Mouse (Mus musculus) forebrain, embryonic 11.5 days (tissue): ENCODE data around the gene Abcb9. TPM values are rescaled to one million over a fixed set of nuclear protein-coding genes. Genes with fewer than 3 reads are reported as not detected.

Experiments
- ATAC-seq: fragments of 200-750 bp; cut with Nextera tagmentation; replicated peaks from 2 replicates; pipeline ENCODE4 v1.8.0; 2017; ENCODE audit warnings: moderate TSS enrichment; ENCODE audit not compliant: low FRiP score
- DNase-seq: peaks from one replicate; pipeline ENCODE4 v3.0.0-alpha.2; 2017; ENCODE audit warnings: low spot score
- H3K27ac ChIP-seq: fragments of 300-500 bp; sonication (generic); 2 replicates; pipeline ENCODE4 v1.5.1; 2014; ENCODE audit warnings: low read depth, low read length
- H3K27me3 ChIP-seq: fragments of 300-500 bp; sonication (generic); 2 replicates; pipeline ENCODE4 v1.6.1; 2014; ENCODE audit warnings: mild to moderate bottlenecking, low read length, mixed read lengths; ENCODE audit not compliant: control insufficient read depth, insufficient read depth
- H3K36me3 ChIP-seq: fragments of 300-500 bp; sonication (generic); 2 replicates; pipeline ENCODE4 v1.6.1; 2014; ENCODE audit warnings: mild to moderate bottlenecking, low read length, moderate library complexity, mixed read lengths; ENCODE audit not compliant: control insufficient read depth, insufficient read depth
- H3K4me1 ChIP-seq: fragments of 300-500 bp; sonication (generic); replicated peaks from 2 replicates; pipeline ENCODE4 v1.6.1; 2014; ENCODE audit warnings: low read length, mixed read lengths; ENCODE audit not compliant: control insufficient read depth, insufficient read depth
- H3K4me2 ChIP-seq: fragments of 300-500 bp; sonication (generic); 2 replicates; pipeline ENCODE4 v1.6.1; 2014; ENCODE audit warnings: low read depth, mild to moderate bottlenecking, low read length, moderate library complexity, mixed read lengths; ENCODE audit not compliant: severe bottlenecking
- H3K4me3 ChIP-seq: fragments of 300-500 bp; sonication (generic); 2 replicates; pipeline ENCODE4 v1.5.1; 2014; ENCODE audit warnings: low read depth, low read length
- H3K9ac ChIP-seq: fragments of 300-500 bp; sonication (generic); 2 replicates; pipeline ENCODE4 v1.6.1; 2014; ENCODE audit warnings: low read length
- H3K9me3 ChIP-seq: fragments of 300-500 bp; sonication (generic); 2 replicates; pipeline ENCODE4 v1.6.1; 2016; ENCODE audit warnings: low read length, mixed read lengths; ENCODE audit not compliant: control insufficient read depth
- WGBS: fragments of 180-500 bp; shearing (Covaris S2); extraction: QIAGEN DNeasy Blood & Tissue Kit; methylation state at CpG from one replicate; pipeline ENCODE4 v1.1.7; 2014; 5-methylcytosine and 5-hydroxymethylcytosine counted together
- polyA plus RNA-seq: library from polyadenylated mRNA; unstranded; fragments of >200 nt; fragmentation: Nextera tagmentation; extraction: Ambion mirVana; gene quantifications from 2 replicates; pipeline ENCODE4 v1.2.1, GENCODE M21; 2014

Gene Abcb9
- polyA plus RNA-seq, 1 experiment from 2014 or later, result 1.6 TPM

GRCm38 (mm10) chr5:124018651-124019050 is 76.9 kb downstream of the Abcb9 start:
- H3K4me3 ChIP-seq, result no peak overlapping the region
- H3K9me3 ChIP-seq, result no peaks in the 10 kb centered on the region
- DNase-seq (no peak), ATAC-seq (no peak)
- no peak overlapping the region for H3K27ac ChIP-seq
- peaks cover 10% of the 10 kb centered on the region for H3K4me1 ChIP-seq
- no peak overlapping the region for H3K9ac ChIP-seq
- 91% methylated on average over 9 of the region's 9 CpGs for WGBS
- no peaks in the 10 kb centered on the region for H3K27me3 ChIP-seq
- H3K36me3 ChIP-seq, result no peaks in the 10 kb centered on the region
- no peak overlapping the region for H3K4me2 ChIP-seq

GRCm38 (mm10) chr5:124017941-124018340 is 77.7 kb downstream of the Abcb9 start:
- ATAC-seq (no peak), DNase-seq (no peak)
- 90% methylated on average over 9 of the region's 9 CpGs for WGBS
- H3K9me3 ChIP-seq, result no peaks in the 10 kb centered on the region
- no peaks in the 10 kb centered on the region for H3K27me3 ChIP-seq
- H3K4me2 ChIP-seq, result no peak overlapping the region
- H3K27ac ChIP-seq, result no peak overlapping the region
- no peak overlapping the region for H3K9ac ChIP-seq
- H3K4me1 ChIP-seq, result peaks cover 12% of the 10 kb centered on the region
- no peaks in the 10 kb centered on the region for H3K36me3 ChIP-seq
- H3K4me3 ChIP-seq, result no peak overlapping the region

- Histone ChIP-seq H3K9ac (no peak overlapping the region), H3K27me3 (no peaks in the 10 kb centered on the region)
These were observed 79.2 kb downstream of the Abcb9 start for GRCm38 (mm10) chr5:124016291-124016821.

GRCm38 (mm10) chr5:124015727-124016126 is 79.9 kb downstream of the Abcb9 start:
- H3K9me3 ChIP-seq, result no peaks in the 10 kb centered on the region
- no peak for DNase-seq
- peaks cover 31% of the 10 kb centered on the region for H3K4me1 ChIP-seq
- H3K27ac ChIP-seq, result no peak overlapping the region
- WGBS, result 82% methylated on average over 2 of the region's 2 CpGs
- H3K36me3 ChIP-seq, result no peaks in the 10 kb centered on the region
- H3K4me3 ChIP-seq, result no peak overlapping the region
- no peaks in the 10 kb centered on the region for H3K27me3 ChIP-seq
- H3K9ac ChIP-seq, result no peak overlapping the region
- H3K4me2 ChIP-seq, result no peak overlapping the region
- ATAC-seq, result no peak

More at GRCm38 (mm10) chr5:124016291-124016821, 79.2 kb downstream of the Abcb9 start:
- H3K9me3 ChIP-seq, result no peaks in the 10 kb centered on the region
- peaks cover 25% of the 10 kb centered on the region for H3K4me1 ChIP-seq
- H3K36me3 ChIP-seq, result no peaks in the 10 kb centered on the region
- H3K4me2 ChIP-seq, result no peak overlapping the region
- WGBS, result 87% methylated on average over 7 of the region's 7 CpGs
- H3K4me3 ChIP-seq, result no peak overlapping the region
- ATAC-seq (no peak), DNase-seq (no peak)
- H3K27ac ChIP-seq, result no peak overlapping the region

- Histone ChIP-seq H3K4me3 (no peak overlapping the region), H3K27ac (no peak overlapping the region), H3K9ac (no peak overlapping the region; the same call in 1 of the 2 replicates), H3K4me1 (peaks cover 33% of the 10 kb centered on the region), H3K27me3 (no peaks in the 10 kb centered on the region), H3K4me2 (no peak overlapping the region), H3K36me3 (no peaks in the 10 kb centered on the region; the same call in 1 of the 2 replicates), H3K9me3 (no peaks in the 10 kb centered on the region)
- no peak for DNase-seq
- 27% methylated on average over 11 of the region's 11 CpGs for WGBS
- no peak for ATAC-seq
These were observed 80.8 kb downstream of the Abcb9 start for GRCm38 (mm10) chr5:124014791-124015251.

GRCm38 (mm10) chr5:124014180-124014579 is 81.4 kb downstream of the Abcb9 start:
- H3K27ac ChIP-seq, result no peak overlapping the region
- WGBS, result 89% methylated on average over 3 of the region's 3 CpGs
- no peak for DNase-seq
- no peaks in the 10 kb centered on the region for H3K9me3 ChIP-seq
- H3K4me3 ChIP-seq, result no peak overlapping the region
- no peaks in the 10 kb centered on the region for H3K27me3 ChIP-seq
- no peak overlapping the region for H3K4me2 ChIP-seq
- no peaks in the 10 kb centered on the region; the same call in 1 of the 2 replicates for H3K36me3 ChIP-seq
- H3K4me1 ChIP-seq, result peaks cover 33% of the 10 kb centered on the region
- no peak for ATAC-seq
- H3K9ac ChIP-seq, result no peak overlapping the region

- Histone ChIP-seq H3K4me2 (no peak overlapping the region), H3K9me3 (no peaks in the 10 kb centered on the region), H3K27ac (no peak overlapping the region), H3K4me3 (no peak overlapping the region), H3K36me3 (no peaks in the 10 kb centered on the region; the same call in 1 of the 2 replicates), H3K9ac (no peak overlapping the region), H3K27me3 (no peaks in the 10 kb centered on the region), H3K4me1 (peaks cover 33% of the 10 kb centered on the region)
- 87% methylated on average over 16 of the region's 16 CpGs for WGBS
- no peak for ATAC-seq
- DNase-seq, result peak; percentile 47
These were observed 81.9 kb downstream of the Abcb9 start for GRCm38 (mm10) chr5:124013747-124014146.

- 89% methylated on average over 10 of the region's 10 CpGs for WGBS
These were observed 82.7 kb downstream of the Abcb9 start for GRCm38 (mm10) chr5:124012885-124013284.

GRCm38 (mm10) chr5:124011927-124012326 is 83.7 kb downstream of the Abcb9 start:
- DNase-seq, result no peak
- peaks cover 29% of the 10 kb centered on the region for H3K4me1 ChIP-seq
- no peaks in the 10 kb centered on the region for H3K27me3 ChIP-seq
- WGBS, result 19% methylated on average over 8 of the region's 8 CpGs
- no peaks in the 10 kb centered on the region for H3K9me3 ChIP-seq
- no peak overlapping the region for H3K4me2 ChIP-seq
- H3K27ac ChIP-seq, result peak overlapping the region; percentile 84
- no peak overlapping the region for H3K4me3 ChIP-seq
- H3K36me3 ChIP-seq, result peaks cover 7% of the 10 kb centered on the region; the same call in 1 of the 2 replicates
- ATAC-seq, result no peak
- H3K9ac ChIP-seq, result peak overlapping the region; percentile 28

More at GRCm38 (mm10) chr5:124012885-124013284, 82.7 kb downstream of the Abcb9 start:
- Histone ChIP-seq H3K4me1 (peaks cover 33% of the 10 kb centered on the region), H3K36me3 (peaks cover under 1% of the 10 kb centered on the region; the same call in 1 of the 2 replicates), H3K9ac (no peak overlapping the region), H3K27me3 (no peaks in the 10 kb centered on the region), H3K27ac (no peak overlapping the region), H3K9me3 (no peaks in the 10 kb centered on the region), H3K4me2 (no peak overlapping the region), H3K4me3 (no peak overlapping the region)
- ATAC-seq (no peak), DNase-seq (no peak)
